Mouse (Mus musculus): ENCODE results near the gene Ndufv3.

GRCm38 (mm10) chr17:31531441-31532158, 11.7 kb downstream of the Ndufv3 start:
- TF ChIP-seq POLR2A (IDR thresholded peaks at IDR 0.05; ENCODE audit: borderline replicate concordance, insufficient read depth, low read length) = no peak
- TF ChIP-seq CTCF (IDR thresholded peaks at IDR 0.05; ENCODE audit: borderline replicate concordance, insufficient read depth, low read depth, low read length) = no peak

Data from cerebellum, adult 2 months (tissue).